Mouse (Mus musculus): ENCODE data around the gene Ror1.

Ror1 gene

DNA sequence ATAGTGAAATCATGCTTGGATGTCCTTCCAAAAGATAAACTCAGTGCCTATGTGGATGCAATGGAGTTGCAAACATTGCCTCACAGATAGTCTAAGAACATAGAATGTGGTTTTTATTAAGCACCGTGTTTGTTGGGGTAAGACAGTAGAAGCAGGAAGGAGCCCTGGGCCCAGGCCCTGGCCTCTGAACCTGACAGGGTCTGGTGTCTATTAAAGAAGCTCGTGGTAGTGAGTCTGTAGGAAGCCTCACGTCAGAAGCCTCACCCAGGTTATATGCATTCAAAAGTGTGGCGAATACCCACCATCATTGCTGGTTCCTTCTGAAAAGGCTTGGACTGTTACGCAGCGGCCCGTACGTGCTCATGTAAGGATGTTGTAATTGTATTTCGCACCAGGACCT lies 157.8 kb downstream of the Ror1 start:
- DNase-seq (ENCODE audit: low read depth) = no peak

DNA sequence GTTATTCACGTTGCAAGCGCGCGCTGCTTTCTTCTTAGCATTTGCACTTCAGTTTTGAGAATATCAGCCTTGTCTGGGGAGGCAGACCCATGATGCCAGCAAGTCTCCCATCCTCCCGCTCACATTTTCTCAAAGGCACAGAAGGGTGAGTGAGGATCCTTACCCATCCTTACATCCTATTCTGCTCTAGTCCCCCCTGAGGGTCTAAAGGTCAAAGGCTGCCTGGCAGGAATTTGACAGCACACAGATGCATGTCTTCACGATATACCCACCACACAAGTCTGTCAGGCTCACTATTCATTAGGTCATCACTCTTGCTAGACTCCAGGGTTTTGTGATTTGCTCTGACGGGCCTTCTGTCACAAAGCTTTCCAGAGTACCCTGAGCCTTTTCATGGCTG lies 158.2 kb downstream of the Ror1 start:
- no peak for DNase-seq (ENCODE audit: low read depth)

DNA sequence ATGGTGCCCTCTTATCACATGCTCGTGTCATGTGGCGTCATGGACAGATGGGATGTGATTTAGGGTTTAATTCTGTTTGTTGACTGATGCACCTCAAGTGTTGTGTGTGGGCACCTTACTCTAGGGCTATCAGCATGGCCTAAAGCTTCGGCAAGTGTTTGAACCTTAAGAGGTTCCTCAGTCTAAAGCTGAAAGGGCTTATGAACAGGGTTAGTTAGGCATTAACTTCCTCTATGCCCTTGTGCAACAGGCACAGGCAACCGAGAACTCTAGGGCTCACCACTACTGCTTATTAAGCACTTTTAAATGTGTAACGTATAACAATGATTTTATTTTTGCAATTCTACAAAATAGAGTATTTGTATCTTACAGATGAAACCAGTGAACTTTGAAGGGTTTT lies 162.9 kb downstream of the Ror1 start:
- no peak for DNase-seq (ENCODE audit: low read depth)

DNA sequence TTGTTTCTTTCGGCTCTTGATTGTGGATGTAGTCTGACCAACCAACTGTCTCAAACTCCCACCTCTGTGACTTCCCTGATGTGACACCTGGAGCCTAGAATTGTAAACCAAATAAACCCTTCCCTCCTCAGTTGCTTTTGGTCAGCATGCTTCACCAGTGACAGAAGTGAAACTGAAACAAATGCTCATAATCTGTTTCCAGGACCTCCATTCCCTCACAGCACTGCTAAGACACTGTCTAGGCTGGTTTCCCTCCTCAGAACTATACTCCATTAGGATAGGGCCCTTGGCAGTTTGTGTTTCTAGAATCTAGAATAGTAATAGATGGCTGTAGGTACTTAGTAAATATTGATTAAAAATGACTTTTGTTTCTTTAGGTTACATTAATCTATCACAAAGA lies 168.3 kb downstream of the Ror1 start:
- no peak for DNase-seq (ENCODE audit: low read depth)

DNA sequence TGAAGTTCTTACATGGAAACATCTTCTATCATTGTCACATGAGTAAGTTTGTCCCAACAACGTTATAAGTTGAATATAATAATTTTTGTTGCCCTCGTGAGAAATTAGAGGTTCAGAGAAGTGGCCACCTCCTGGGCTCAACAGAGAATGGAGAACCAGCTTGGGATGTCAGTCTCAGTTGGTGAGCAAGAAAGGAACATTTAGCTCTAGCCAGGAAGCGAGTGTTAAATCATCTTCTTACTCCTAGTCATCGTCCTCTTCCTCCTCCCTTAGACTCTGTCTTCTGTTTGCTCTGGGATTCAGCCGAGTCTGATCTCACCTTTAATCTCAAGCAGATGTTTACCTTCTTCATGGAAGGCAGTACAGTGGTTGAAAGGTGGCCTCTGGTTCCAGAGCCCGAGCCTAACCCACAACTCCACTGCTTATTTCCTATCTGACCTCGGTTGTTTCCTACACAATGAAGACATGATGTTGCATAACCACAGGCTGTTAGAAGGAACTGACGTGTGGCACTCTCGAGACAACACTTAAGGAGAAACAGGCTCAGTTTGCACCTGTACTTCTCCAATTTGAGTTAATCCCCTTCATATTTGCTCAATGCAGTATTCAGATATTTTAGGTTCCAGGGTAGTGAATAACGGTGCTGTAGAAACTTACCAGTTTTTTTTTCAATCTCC lies 175.6 kb downstream of the Ror1 start:
- DNase-seq (ENCODE audit: low read depth) = no peak

DNA sequence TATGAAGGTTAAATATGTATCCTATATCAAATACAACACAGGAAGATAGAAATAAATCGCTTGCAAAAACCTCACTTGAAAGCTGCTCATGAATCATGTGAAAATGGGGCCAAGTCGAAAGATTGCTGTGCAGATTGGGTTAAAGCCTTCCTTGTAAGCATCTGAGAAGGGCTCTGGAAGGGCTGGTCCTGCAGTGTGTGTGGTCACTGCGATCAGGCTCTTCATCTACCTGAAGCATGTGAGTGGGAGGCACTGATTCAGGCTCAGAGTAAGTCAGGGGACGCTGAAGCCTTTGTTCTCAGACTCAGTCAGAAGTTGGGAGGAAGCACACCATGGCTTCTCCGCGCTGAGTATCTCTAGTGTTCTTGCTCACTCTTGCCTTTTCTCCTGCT lies 176.1 kb downstream of the Ror1 start:
- no peak for DNase-seq (ENCODE audit: low read depth)

DNA sequence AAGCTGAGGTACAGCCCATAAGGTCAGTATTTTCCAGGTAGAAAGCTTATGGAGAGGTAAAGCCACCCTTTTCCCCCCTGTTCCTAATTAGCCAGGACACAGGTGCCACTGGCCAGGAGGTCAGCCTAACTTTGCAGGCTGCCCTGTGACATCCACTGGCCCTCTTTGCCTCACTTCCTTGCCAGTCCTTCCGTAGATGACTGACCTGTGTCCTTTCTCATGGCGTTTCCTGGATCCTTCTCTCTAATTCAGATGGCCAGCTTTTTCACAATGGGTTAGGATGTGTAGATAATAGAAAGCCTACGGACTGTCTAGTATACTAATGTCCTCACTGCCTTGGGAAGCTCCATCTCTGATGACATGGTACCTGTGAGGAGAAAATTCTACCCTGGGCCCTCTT lies 177.8 kb downstream of the Ror1 start:
- no peak for DNase-seq (ENCODE audit: low read depth)

DNA sequence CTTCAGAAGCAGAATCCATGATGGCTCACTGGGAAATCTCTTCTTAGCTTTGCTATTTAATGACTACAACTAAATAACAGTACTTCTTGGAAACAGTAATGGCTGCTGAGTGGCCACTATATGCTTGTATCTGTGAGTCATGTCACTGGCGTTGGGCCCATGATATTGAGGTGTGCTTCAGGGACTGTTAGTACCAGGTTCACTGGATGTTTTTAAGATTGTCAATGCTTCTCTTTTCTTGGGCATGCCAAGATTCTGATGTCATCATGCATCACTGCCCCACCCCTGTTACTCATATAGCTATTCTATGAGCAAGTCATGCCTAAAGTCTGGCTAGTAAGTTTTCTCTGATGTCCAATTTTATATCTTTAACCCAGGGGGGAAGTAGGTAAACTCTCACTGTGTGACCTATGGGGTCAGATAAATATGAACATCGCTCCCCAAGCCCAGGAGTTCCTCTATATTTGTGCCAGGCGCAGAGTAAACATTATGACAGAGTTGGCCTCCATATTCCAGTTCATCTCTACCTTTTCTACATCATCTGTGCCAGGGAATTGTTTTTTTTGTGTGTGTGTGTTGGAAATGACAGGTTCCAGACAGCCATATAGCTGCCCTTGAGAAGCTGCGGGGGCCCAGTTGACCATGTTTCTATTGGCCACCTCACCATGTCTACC lies 178.4 kb downstream of the Ror1 start:
- DNase-seq (ENCODE audit: low read depth) = peak; percentile 27

DNA sequence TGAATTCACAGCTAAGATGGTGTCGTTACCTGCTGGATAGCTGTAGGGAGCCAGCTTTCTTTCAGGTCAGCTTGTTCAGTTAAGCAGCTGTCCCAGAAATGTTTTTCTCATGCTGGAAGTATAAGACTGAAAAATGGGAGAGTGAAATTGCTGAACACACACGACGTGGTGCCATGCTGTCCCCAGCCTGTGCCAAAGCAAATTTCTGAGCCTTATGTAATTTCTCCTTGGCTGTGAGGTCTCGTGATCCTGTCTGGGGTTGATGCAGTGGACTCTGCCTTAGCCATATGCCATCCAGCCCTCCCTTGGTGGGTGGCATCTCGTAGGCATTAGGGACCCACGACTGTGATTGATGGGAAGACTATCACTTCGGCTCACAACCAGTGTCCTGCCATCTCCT lies 180.9 kb downstream of the Ror1 start:
- DNase-seq (ENCODE audit: low read depth) = no peak

DNA sequence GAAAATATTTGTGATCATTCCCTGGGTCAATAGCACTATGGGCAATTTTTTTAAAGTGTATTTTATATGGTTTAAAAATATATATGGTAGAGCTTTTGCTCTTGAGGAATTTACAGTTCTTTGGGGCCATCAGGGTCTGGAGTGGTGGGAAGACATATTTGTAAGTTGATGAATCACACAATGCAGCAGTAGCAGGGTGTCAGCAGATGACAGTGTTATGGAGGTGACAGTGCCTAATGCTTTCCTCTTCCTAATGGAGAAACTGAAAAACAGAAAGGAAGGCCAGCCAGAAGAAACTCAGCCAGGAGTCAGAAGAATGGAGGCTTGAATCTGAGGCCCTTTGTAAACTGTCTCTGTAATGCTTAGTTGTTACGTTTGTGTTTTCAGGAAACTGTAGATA lies 181.4 kb downstream of the Ror1 start:
- no peak for DNase-seq (ENCODE audit: low read depth)

DNA sequence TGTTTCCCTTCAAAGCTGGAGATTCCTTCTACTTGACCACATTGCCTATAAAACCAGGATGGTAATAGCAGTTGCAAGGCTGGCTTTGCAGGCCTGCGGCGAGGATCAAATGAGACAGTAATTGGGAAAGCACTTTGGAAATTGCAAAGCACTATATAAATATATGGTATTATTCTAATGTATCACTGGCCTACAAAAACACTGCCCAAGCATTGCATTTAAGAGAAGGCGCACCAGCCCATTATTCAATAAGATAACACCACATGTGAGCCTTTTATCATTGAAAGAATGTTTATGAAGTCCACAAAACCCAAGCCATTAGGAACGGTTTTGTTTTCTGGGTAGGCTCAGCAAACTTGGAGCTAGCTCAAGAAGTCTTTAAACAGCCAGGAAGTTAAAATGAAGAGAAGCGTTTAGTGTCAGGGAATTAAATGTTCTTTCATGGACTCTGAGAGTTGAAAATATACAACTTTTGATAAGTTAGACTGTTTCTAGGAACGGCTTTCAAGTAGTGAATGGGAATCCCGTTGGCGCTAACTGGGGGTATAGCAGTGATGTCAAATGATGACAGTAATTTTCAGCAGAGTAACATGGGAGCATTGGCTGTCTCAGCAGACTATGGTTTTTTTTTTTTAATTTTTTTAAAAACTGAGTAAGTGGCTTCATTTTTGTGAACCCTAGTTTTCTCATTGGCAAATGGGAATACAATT lies 187.7 kb downstream of the Ror1 start:
- no peak for DNase-seq (ENCODE audit: low read depth)

DNA sequence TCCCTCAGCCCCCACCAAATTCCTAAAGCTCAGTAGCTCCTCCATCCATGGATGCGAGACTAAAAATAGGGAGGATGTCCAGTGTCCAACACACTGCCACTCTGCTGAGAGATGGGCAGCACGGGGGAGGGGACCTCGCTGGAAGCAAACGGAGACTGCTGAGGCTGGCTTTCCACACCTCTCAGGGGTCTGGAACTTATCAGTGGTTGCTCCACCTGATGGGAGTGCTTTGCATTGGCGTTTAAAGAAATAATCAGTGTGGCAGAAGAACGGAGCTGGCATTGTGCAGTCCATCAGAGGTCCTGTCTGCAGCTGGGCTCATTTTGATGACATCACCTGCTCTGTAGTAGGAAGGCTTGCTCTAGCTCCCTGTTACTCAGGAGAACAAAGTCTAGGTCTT lies 188.9 kb downstream of the Ror1 start:
- DNase-seq (ENCODE audit: low read depth) = no peak

DNA sequence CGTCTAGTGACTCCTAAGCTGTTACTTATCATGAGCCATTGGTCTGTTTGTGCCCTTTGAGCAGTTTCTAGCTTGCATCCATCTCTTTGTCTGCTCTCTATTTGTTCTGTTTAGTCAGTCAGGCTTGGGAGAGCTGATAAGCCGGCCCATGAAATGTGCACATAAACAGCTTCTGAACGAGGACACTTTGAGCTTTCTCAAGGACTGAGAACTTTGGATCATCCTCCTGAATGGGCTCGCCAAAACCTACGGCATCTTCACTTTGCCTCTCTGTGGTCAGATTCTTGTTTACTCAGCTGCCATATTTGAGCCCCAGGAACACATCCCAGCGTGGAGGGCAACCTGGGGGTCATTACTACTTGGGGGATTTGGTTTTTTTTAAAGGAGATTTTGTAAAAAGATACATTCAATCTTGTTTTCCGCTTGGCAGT lies 190.5 kb downstream of the Ror1 start:
- DNase-seq (ENCODE audit: low read depth) = no peak

DNA sequence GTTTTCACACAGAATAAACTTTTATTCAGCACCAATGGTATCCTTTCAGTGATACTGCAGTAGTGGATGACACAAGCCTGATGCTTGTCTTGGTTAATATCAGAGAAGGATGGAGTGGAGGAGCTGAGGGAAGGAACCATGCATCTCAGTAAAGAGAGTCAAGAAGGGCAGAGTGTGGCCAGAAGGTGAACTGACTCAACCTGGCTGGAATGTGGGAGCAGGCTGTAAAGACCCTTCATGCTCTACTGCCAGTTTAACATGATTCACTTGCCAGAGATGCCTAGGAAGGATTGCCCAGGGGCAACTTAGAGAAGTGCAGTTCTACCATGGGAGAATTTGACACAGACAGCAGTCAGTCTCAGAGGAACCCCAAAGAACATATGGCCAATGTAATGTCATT lies 191.2 kb downstream of the Ror1 start:
- no peak for DNase-seq (ENCODE audit: low read depth)

DNA sequence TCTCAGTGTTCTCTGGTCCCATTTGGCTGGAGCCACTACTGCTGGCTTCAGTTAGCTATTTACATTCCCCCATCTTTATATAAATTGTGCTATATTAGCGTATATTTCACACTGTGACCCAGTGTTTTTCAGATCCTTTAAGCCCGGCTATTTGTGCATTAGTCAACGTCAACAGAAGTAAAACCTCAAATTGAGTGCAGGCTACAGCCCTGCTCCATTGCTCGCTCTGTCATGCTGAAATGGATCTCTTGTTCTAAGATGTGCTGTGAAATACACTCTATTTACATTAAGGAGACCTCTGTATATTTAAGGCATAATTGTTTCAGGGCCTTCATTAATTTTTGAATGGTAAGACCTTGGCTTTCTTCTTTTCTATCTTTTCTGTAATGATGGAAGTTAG lies 192.2 kb downstream of the Ror1 start:
- no peak for DNase-seq (ENCODE audit: low read depth)

DNA sequence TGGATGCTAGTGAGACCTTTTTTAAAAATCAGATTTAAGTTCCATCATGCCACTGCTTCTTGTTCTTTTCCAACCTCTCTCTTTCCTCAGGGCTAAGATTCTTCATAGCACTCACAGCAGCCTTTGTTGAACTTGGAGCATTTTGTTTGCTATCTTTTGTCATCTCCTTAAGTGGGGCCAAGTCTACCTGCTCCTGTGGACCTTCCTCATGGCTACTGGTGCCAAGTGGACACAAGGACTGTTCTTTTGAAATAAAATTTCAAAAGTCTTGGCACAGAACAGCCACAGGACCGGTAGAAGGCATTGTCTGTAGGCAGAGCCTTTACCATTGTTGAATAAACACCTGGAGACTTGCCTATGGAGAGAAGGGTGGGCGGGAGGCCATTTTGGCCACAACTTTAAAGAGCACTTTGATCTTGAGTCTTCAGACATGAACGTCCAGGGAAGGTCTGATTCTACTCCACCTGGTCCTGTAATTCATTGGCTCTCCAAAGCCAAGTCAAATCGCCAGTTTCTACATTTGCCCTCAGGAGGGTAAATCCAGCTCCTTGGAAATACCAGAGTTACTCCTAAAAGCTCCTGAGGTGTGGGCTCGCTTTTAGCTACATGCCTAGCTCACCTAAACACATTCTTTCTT lies 195.5 kb downstream of the Ror1 start:
- no peak for DNase-seq (ENCODE audit: low read depth)

DNA sequence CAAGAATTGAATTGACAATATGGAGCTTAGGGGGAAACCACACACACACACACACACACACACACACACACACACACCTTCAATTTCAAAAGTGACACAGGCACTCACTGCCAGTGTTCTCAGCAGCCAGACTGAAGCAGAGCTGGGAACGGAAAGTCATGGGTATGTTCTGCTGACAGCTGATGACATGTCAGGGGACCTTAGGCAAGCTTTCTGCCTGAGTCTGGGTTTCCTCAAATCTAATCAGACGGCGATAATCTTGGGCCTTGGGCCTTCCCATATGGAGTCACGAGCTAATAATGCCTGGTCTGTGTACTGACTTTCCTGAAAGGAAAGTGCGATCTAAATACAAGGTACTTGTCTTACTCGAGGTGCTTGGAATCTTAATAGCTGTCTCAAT lies 202.1 kb downstream of the Ror1 start:
- no peak for DNase-seq (ENCODE audit: low read depth)

DNA sequence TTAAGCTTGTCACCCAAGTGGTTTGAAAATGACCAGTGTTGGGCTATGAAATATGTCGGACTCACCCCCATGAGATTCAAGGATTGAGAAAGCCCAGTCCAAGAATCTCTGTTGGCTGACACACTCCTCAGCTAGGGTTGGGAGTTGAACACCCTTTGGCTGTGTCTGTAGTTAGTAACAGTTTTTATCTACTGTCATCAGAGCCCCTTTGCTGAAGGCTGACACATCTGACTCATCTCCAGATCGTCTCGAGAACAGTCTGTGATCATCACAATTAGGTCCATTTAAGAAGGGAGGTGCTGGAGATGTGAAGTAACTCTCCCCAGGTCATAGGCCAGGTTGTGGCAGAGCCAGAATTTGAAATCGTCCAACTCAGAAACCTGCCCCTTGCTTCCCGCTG lies 203.0 kb downstream of the Ror1 start:
- no peak for DNase-seq (ENCODE audit: low read depth)

DNA sequence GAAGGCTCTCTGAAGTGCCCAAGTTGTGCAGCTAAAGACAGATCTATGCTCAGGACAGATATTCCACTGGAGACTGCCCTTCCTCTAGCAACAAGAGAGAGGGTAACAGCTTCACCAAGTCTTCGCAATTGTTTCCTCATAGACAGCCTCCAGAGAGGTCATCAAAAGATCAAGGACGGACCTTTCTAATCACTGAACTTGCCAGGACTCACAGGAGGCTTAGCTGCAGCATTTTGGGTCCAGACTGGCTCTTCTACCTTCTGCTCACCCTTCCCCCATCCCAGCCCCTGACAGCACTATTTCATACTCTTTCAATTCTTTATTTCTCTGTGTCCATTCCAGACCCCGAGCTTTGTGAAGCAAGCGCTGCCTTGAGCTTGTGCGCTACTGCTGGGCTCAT lies 204.6 kb downstream of the Ror1 start:
- no peak for DNase-seq (ENCODE audit: low read depth)

DNA sequence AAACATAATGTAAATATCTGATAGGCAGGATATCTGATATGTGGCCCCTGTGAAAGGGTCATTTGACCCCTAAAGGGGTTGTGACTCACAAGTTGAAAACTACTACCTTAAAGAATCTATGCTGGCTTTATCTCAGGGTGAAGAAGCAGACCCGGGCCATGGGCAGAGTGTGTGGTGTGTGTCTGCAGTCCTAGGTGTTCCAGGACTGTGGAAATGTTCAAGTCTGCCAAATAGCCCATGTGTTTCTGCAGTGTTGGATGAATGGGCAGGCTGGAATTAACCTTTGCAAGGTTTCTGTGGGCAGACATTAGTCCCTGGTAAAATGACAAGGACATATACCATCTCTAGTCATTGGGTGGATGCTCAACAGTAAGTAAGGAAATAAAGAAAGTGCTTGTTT lies 205.8 kb downstream of the Ror1 start:
- DNase-seq (ENCODE audit: low read depth) = no peak

DNA sequence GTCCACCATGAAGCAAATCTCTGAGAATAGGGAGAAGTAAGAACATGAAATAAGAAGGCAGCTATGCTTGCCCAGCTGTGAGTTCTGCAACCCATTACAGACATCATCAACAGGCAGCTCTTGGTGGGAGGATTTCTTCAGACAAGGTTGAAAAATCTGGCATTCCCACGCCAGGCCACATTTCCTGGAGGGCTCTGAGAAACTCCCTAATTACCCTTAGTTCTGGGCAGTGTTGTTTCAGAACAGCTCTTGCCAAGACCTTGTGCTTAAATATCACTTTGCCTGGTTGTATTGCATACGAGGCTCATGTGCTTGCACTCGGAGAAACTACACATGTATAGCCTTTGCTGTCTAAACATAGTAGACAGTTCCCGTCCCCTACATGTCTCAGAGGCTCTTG lies 211.8 kb downstream of the Ror1 start:
- peak; percentile 90 for DNase-seq (ENCODE audit: low read depth)

DNA sequence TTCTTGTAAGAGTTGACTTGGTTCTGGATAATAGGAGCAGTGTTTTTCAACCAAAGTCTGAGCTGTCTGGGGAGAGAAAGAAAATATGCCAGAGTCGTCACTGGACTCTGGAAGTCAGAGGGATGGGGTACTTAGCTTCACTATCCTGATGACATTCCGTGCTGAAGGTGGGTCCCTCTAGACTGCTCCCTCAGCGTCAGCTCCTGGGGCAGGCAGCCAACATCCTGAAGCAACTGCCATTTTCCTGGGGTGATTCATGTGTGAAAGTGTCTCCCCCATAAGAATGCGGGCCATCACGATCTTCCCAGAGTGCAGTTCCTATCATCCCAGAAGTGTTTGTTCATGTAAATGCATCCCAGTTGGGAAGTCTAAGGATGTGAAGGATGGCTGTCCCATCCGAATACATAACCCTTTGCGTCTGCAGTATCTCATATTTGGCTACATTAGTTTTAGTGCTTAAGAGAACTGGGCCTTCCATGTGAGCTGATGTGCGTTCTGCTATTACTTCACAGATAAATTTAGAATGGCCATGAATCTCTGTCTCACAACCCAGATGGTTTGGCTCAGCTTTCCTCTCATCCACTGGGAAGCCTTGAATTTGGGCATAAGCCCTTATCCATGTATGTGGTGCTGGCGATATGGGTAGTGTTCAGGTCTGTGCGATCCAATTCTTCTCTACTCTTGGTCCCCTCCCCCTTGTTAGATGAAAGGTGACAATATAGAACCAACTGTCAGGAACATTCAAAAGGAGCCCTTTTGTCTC lies 216.4 kb downstream of the Ror1 start:
- no peak for DNase-seq (ENCODE audit: low read depth)
